Mouse (Mus musculus) kidney, embryonic 15.5 days (tissue): ENCODE results near the gene Skap2. TPM values are rescaled to one million over a fixed set of nuclear protein-coding genes. Genes with fewer than 3 reads are reported as not detected.

Source experiments
- ATAC-seq: fragments of 200-750 bp; cut with Nextera tagmentation; replicated peaks from 2 replicates; pipeline ENCODE4 v1.8.0; 2017; ENCODE audit warnings: moderate TSS enrichment; ENCODE audit not compliant: low FRiP score
- H3K27ac ChIP-seq: fragments of 300-500 bp; sonication (generic); 2 replicates; pipeline ENCODE4 v1.5.1; 2015; ENCODE audit warnings: mild to moderate bottlenecking, inconsistent platforms
- H3K27me3 ChIP-seq: fragments of 300-500 bp; sonication (generic); 2 replicates; pipeline ENCODE4 v1.6.1; 2015; ENCODE audit warnings: inconsistent platforms
- H3K36me3 ChIP-seq: fragments of 300-500 bp; sonication (generic); 2 replicates; pipeline ENCODE4 v1.6.1; 2015; ENCODE audit warnings: inconsistent platforms
- H3K4me1 ChIP-seq: fragments of 300-500 bp; sonication (generic); 2 replicates; pipeline ENCODE4 v1.6.1; 2015; ENCODE audit warnings: inconsistent platforms
- H3K4me2 ChIP-seq: fragments of 300-500 bp; sonication (generic); 2 replicates; pipeline ENCODE4 v1.6.1; 2015; ENCODE audit warnings: moderate library complexity, mild to moderate bottlenecking, inconsistent platforms
- H3K4me3 ChIP-seq: fragments of 300-500 bp; sonication (generic); replicated peaks from 2 replicates; pipeline ENCODE4 v1.5.1; 2015; ENCODE audit warnings: mild to moderate bottlenecking, inconsistent platforms
- H3K9ac ChIP-seq: fragments of 300-500 bp; sonication (generic); 2 replicates; pipeline ENCODE4 v1.6.1; 2015; ENCODE audit warnings: mild to moderate bottlenecking, inconsistent platforms
- H3K9me3 ChIP-seq: fragments of 300-500 bp; sonication (generic); replicated peaks from 2 replicates; pipeline ENCODE4 v1.6.1; 2016; ENCODE audit warnings: inconsistent platforms
- WGBS: fragments of 180-500 bp; shearing (Covaris S2); methylation state at CpG from one replicate; pipeline ENCODE4 v1.1.7; 2015; ENCODE audit warnings: mixed read lengths; 5-methylcytosine and 5-hydroxymethylcytosine counted together
- polyA plus RNA-seq: library from polyadenylated mRNA; unstranded; fragments of >200 nt; fragmentation: Nextera tagmentation; extraction: Ambion mirVana; gene quantifications from 2 replicates; pipeline ENCODE4 v1.2.1, GENCODE M21; 2015

The Skap2 gene
- polyA plus RNA-seq, 1 experiment from 2014 or later: 34.5 TPM

DNA sequence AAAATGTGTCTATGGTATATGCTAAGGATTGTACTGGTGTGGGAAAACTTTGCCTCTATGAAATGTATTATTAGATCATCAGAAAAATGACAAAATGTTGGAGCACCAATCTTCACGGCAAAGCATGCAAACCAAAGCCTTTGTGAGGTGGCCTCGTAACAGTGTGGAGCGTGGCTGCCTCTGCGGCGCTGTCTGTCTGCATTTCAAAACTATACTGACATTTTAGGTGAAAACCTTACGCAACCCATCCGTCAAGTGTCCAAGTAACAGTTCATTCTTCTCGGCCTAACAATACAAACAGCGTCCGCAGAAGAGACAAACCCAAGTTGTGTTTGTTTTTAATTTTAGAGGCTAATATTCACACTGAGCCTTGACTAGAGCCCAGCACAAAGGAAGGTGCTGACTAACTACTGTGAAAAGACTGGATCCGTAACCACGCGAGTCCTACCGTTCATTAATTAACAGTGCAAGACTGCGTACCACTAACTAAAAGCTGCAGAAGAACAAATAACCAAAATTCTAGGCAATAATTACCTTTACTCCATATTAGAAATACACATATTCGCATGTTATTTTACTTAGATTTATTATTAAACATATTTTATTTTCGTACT is 130.0 kb downstream of the Skap2 start:
- Histone ChIP-seq H3K27ac (0 out of 2 replicates have a peak overlapping the region, but pooled peaks have one; percentile 45), H3K27me3 (no peaks in the 10 kb centered on the region), H3K4me2 (no peak overlapping the region), H3K4me3 (no peak overlapping the region), H3K9ac (no peak overlapping the region), H3K36me3 (no peaks in the 10 kb centered on the region), H3K4me1 (peaks cover 36% of the 10 kb centered on the region), H3K9me3 (no peaks in the 10 kb centered on the region)
- ATAC-seq: no peak
- WGBS: 71% methylated on average over 17 of the region's 17 CpGs

DNA sequence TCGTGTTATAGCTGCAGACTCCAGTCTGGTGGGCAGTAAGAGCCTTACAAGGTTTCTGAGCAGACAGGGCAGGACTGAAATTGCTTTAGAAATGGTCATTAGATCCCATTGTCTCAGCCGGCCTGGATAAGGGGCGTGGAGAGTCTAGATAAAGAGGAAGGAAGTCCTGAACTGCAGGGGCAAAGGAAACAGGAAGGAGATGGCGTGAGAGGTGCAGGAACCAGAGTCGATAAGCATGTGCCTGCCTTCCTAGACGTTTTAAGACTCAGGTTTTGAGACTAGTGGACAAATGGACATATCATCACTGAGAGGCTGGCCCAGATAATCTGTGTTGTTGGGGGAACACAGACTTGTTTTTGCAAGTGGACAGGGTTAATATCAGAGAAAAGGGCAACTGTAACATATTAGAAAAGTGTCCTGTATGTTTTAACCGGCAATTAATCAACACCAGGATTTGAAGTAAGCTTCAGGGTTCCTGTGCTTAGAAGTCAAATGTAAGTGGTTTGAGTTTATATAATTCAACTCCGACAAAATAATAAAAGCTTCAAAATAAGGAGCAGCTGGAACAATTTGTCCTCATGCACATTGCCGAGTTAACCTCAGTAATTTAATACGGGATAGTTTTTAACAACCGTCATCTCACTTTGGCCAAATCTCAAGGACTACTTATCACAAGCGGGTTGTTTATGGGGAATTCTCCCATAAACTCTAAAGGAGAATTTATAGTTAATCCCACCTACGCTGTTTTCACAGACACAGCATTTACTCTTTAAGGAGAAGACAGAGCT is 131.0 kb downstream of the Skap2 start:
- ATAC-seq: peak; percentile 74
- Histone ChIP-seq H3K9ac (no peak overlapping the region), H3K36me3 (no peaks in the 10 kb centered on the region), H3K27ac (peak overlapping the region; percentile 87), H3K4me1 (peaks cover 36% of the 10 kb centered on the region), H3K4me3 (0 out of 2 replicates have a peak overlapping the region, but pooled peaks have one; percentile 6), H3K27me3 (no peaks in the 10 kb centered on the region), H3K4me2 (peak overlapping the region; percentile 46), H3K9me3 (no peaks in the 10 kb centered on the region)
- 17% methylated on average over 13 of the region's 13 CpGs for WGBS

- Histone ChIP-seq H3K9me3 (no peaks in the 10 kb centered on the region), H3K36me3 (no peaks in the 10 kb centered on the region), H3K4me2 (peak overlapping the region; percentile 46), H3K27me3 (no peaks in the 10 kb centered on the region), H3K4me1 (peaks cover 40% of the 10 kb centered on the region), H3K9ac (no peak overlapping the region), H3K4me3 (0 out of 2 replicates have a peak overlapping the region, but pooled peaks have one; percentile 6), H3K27ac (peak overlapping the region; percentile 87)
- ATAC-seq: peak; percentile 55; the same call in 1 of the 2 replicates
- 24% methylated on average over 6 of the region's 6 CpGs for WGBS
Observed at GRCm38 (mm10) chr6:51880778-51881177, 131.6 kb downstream of the Skap2 start.

DNA sequence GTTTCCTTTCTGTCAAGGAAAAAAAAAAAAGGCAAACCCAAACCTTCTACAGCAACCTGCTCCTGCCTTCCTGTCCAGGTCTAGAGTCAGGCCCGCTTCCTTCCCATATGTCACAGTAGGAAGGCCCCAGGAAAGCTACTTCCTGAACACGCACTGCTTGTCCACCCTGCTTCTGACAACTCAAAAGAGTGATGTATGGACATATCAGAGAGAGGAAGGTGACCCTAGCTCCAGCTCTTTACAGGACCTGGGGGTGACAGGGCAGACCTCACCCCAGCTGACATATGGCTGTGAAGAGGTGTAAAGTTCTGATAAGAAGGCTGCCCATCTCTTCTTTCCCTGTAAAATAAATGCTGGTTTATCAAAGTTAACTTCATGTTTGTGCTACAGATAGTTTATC is 133.8 kb downstream of the Skap2 start:
- H3K9ac ChIP-seq: no peak overlapping the region
- 0 out of 2 replicates have a peak, but pooled peaks cover 3% of the 10 kb centered on the region for H3K27me3 ChIP-seq
- no peaks in the 10 kb centered on the region for H3K36me3 ChIP-seq
- H3K4me2 ChIP-seq: no peak overlapping the region
- peaks cover 42% of the 10 kb centered on the region for H3K4me1 ChIP-seq
- 67% methylated on average over 2 of the region's 2 CpGs for WGBS
- 0 out of 2 replicates have a peak, but pooled peaks have one; percentile 47 for ATAC-seq
- H3K9me3 ChIP-seq: no peaks in the 10 kb centered on the region
- no peak overlapping the region for H3K4me3 ChIP-seq
- 0 out of 2 replicates have a peak overlapping the region, but pooled peaks have one; percentile 37 for H3K27ac ChIP-seq

GRCm38 (mm10) chr6:51876841-51877553 is 135.4 kb downstream of the Skap2 start:
- Histone ChIP-seq H3K27ac (no peak overlapping the region), H3K4me1 (peaks cover 32% of the 10 kb centered on the region), H3K4me2 (no peak overlapping the region), H3K36me3 (no peaks in the 10 kb centered on the region), H3K27me3 (0 out of 2 replicates have a peak, but pooled peaks cover 3% of the 10 kb centered on the region), H3K4me3 (no peak overlapping the region), H3K9me3 (no peaks in the 10 kb centered on the region), H3K9ac (no peak overlapping the region)
- no peak for ATAC-seq
- 76% methylated on average over 13 of the region's 13 CpGs for WGBS

DNA sequence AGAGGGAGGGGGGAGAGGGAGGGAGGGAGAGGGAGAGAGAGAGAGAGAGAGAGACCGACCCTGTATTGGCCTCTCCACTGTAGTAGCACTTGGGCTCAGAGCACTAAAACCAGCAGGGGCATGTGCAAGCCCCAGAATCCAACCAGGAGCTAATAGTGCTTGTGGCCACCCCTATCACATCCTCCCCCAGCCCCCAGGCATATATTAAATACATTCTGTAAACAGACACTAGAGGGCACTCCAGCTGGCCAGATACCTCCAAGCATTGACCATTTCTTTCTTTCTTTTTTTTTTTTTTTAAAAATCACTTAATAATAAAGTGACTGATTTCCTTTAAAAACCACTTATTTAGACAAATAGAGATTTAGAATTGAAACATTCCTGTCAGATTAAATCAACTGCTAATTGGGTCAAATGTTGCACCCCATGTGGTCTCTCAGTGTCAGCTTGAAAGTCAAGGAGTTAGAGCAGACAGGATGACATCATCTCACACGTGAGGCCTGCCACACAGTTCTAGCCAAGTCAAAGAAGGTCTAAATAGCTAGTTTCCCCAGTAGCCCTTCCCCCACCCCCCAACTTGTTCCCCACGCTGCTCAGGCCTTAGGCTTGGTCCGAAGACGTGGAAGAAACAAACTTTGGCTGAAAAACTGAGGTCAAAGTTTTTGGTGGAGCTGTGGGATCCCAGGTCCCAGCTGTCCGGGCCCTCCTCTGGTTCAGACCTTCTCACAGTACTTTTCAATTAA is 136.3 kb downstream of the Skap2 start:
- Histone ChIP-seq H3K4me2 (0 out of 2 replicates have a peak overlapping the region, but pooled peaks have one; percentile 16), H3K4me1 (peaks cover 25% of the 10 kb centered on the region), H3K27ac (no peak overlapping the region), H3K27me3 (0 out of 2 replicates have a peak, but pooled peaks cover 3% of the 10 kb centered on the region), H3K4me3 (no peak overlapping the region), H3K9me3 (no peaks in the 10 kb centered on the region), H3K9ac (no peak overlapping the region), H3K36me3 (no peaks in the 10 kb centered on the region)
- ATAC-seq: 0 out of 2 replicates have a peak, but pooled peaks have one; percentile 15
- 29% methylated on average over 6 of the region's 6 CpGs for WGBS

GRCm38 (mm10) chr6:51874035-51874434 is 138.3 kb downstream of the Skap2 start:
- WGBS: 46% methylated on average over 2 of the region's 2 CpGs
- Histone ChIP-seq H3K4me1 (peaks cover 21% of the 10 kb centered on the region), H3K27ac (no peak overlapping the region), H3K9me3 (no peaks in the 10 kb centered on the region), H3K27me3 (0 out of 2 replicates have a peak, but pooled peaks cover 3% of the 10 kb centered on the region), H3K4me2 (no peak overlapping the region), H3K9ac (no peak overlapping the region), H3K36me3 (no peaks in the 10 kb centered on the region), H3K4me3 (no peak overlapping the region)
- no peak for ATAC-seq

- peaks cover 10% of the 10 kb centered on the region for H3K4me1 ChIP-seq
- no peaks in the 10 kb centered on the region for H3K9me3 ChIP-seq
- no peak for ATAC-seq
- H3K27me3 ChIP-seq: 0 out of 2 replicates have a peak, but pooled peaks cover 3% of the 10 kb centered on the region
- H3K36me3 ChIP-seq: no peaks in the 10 kb centered on the region
- no peak overlapping the region for H3K27ac ChIP-seq
- no peak overlapping the region for H3K4me3 ChIP-seq
- H3K4me2 ChIP-seq: no peak overlapping the region
- 23% methylated on average over 1 of the region's 1 CpGs for WGBS
- H3K9ac ChIP-seq: no peak overlapping the region
Observed at GRCm38 (mm10) chr6:51871135-51871534, 141.2 kb downstream of the Skap2 start.

- Histone ChIP-seq H3K9me3 (no peaks in the 10 kb centered on the region), H3K9ac (no peak overlapping the region), H3K36me3 (no peaks in the 10 kb centered on the region), H3K27me3 (0 out of 2 replicates have a peak, but pooled peaks cover 3% of the 10 kb centered on the region), H3K4me3 (no peak overlapping the region), H3K27ac (no peak overlapping the region), H3K4me2 (no peak overlapping the region), H3K4me1 (peaks cover 7% of the 10 kb centered on the region; the same call in 1 of the 2 replicates)
- WGBS: 56% methylated on average over 1 of the region's 1 CpGs
- no peak for ATAC-seq
Observed at GRCm38 (mm10) chr6:51870294-51870693, 142.1 kb downstream of the Skap2 start.

GRCm38 (mm10) chr6:51866596-51866995 is 145.8 kb downstream of the Skap2 start:
- ATAC-seq: no peak
- no peak overlapping the region for H3K4me2 ChIP-seq
- no peaks in the 10 kb centered on the region for H3K27me3 ChIP-seq
- H3K4me1 ChIP-seq: peaks cover 10% of the 10 kb centered on the region; the same call in 1 of the 2 replicates
- H3K27ac ChIP-seq: no peak overlapping the region
- H3K9me3 ChIP-seq: no peaks in the 10 kb centered on the region
- H3K36me3 ChIP-seq: no peaks in the 10 kb centered on the region
- no peak overlapping the region for H3K9ac ChIP-seq
- H3K4me3 ChIP-seq: no peak overlapping the region
- 75% methylated on average over 3 of the region's 3 CpGs for WGBS

DNA sequence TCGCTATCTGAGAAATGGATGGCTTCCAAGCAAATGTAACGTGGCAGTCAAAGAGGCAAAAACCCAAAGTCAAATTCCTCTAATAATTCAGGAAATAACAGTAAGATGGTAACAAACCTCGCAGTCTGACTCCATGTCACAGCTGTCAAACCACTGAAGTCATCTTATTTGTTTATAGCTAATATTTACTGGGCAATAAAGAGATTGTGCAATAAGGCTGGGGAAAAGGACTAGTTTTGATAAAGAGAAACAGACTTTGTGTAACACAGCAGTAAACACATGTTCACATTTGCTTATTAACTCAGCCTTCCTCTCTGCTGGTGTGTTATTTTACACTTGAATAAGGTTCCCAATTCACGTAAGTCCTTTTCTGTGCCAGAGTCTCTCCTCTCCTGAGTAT is 148.8 kb downstream of the Skap2 start:
- Histone ChIP-seq H3K27me3 (no peaks in the 10 kb centered on the region), H3K36me3 (no peaks in the 10 kb centered on the region), H3K4me1 (peaks cover 13% of the 10 kb centered on the region), H3K9me3 (no peaks in the 10 kb centered on the region), H3K9ac (no peak overlapping the region), H3K4me3 (no peak overlapping the region), H3K4me2 (no peak overlapping the region), H3K27ac (no peak overlapping the region)
- 58% methylated on average over 4 of the region's 4 CpGs for WGBS
- ATAC-seq: no peak
